Mouse (Mus musculus): Measurements from ENCODE around the gene Rpl14.

DNA sequence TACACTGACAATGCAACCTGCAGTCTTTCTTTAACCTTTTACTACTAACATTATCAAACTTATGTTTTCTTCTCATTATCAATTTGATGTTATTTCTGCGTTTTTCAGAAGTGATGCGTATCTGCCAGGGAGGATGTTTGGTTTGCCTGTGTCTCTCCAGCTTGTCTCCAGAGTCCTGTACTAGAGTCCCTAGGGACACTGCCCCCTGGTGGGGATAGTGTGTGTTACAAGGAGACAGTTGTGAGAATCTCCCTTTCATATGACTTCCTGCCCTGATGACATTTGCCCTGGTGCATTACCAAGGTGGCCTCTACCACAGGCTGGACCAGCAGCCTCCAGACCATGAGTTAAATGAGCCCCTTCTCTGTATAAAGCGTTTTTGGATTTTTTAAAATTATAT, 15.3 kb downstream of the Rpl14 start:
- TF ChIP-seq HCFC1 (IDR thresholded peaks at IDR 0.05; ENCODE audit: borderline replicate concordance, insufficient read depth, low read length) (no peak), MAFK (IDR thresholded peaks at IDR 0.05; ENCODE audit: insufficient read depth, low read depth, low read length) (no peak), CHD2 (IDR thresholded peaks at IDR 0.05; ENCODE audit: low read depth, low read length) (no peak)

Data from ES-E14 (cell line).